Mouse (Mus musculus) MEL (cell line): ENCODE measurements around the gene Rbfox3. TPM values are rescaled to one million over a fixed set of nuclear protein-coding genes. Genes with fewer than 3 reads are reported as not detected.

ENCODE experiments used
- DNase-seq: peaks from one replicate; pipeline ENCODE4 v3.0.0; 2011; ENCODE audit warnings: low read depth, low spot score
- H3K27ac ChIP-seq: 2 replicates; pipeline ENCODE4 v1.5.1; 2012; ENCODE audit warnings: low read depth, mild to moderate bottlenecking, control low read depth, low read length, moderate library complexity; ENCODE audit not compliant: control insufficient read depth
- H3K27me3 ChIP-seq, 2 experiments: fragments of 150-350 bp in 1 of 2; sonication (generic) in 1 of 2; 2 replicates each; pipeline ENCODE4 v1.6.1; 2012; ENCODE audit warnings: low read length in 2 of 2, mild to moderate bottlenecking in 2 of 2, improper control_type of control experiment in 1 of 2, moderate library complexity in 1 of 2; ENCODE audit not compliant: insufficient read depth in 2 of 2, control insufficient read depth in 1 of 2
- H3K36me3 ChIP-seq, 2 experiments: 2 replicates each; pipeline ENCODE4 v1.6.1; 2012 to 2014; ENCODE audit warnings: low read length in 2 of 2, improper control_type of control experiment in 1 of 2, inconsistent platforms in 1 of 2, mild to moderate bottlenecking in 1 of 2; ENCODE audit not compliant: insufficient read depth in 2 of 2, control insufficient read depth in 1 of 2
- H3K4me1 ChIP-seq, 2 experiments: fragments of 150-350 bp in 1 of 2; sonication (generic) in 1 of 2; 2 replicates each; pipeline ENCODE4 v1.6.1; 2012; ENCODE audit warnings: low read length in 2 of 2, improper control_type of control experiment in 1 of 2, mild to moderate bottlenecking in 1 of 2; ENCODE audit not compliant: insufficient read depth in 2 of 2, control insufficient read depth in 1 of 2
- H3K4me3 ChIP-seq, 2 experiments: fragments of 150-350 bp in 1 of 2; sonication (generic) in 1 of 2; 2 replicates each; pipeline ENCODE4 v1.5.1; 2012; ENCODE audit warnings: low read depth in 2 of 2, low read length in 2 of 2, mild to moderate bottlenecking in 2 of 2, moderate library complexity in 2 of 2, control low read depth in 1 of 2, improper control_type of control experiment in 1 of 2; ENCODE audit not compliant: control insufficient read depth in 1 of 2, insufficient read depth in 1 of 2
- H3K79me2 ChIP-seq: 2 replicates; pipeline ENCODE4 v1.6.1; 2012; ENCODE audit warnings: mild to moderate bottlenecking, low read length, moderate library complexity; ENCODE audit not compliant: control insufficient read depth, poor library complexity, insufficient read depth
- H3K9ac ChIP-seq: 2 replicates; pipeline ENCODE4 v1.6.1; 2012; ENCODE audit warnings: low read depth, mild to moderate bottlenecking, control low read depth, low read length, moderate library complexity; ENCODE audit not compliant: control insufficient read depth, poor library complexity, severe bottlenecking
- H3K9me3 ChIP-seq: fragments of 150-350 bp; sonication (generic); replicated peaks from 2 replicates; pipeline ENCODE4 v1.6.1; 2012; ENCODE audit warnings: mild to moderate bottlenecking, low read length, improper control_type of control experiment, moderate library complexity; ENCODE audit not compliant: insufficient read depth
- CHD2 ChIP-seq: IDR thresholded peaks from 2 replicates; pipeline ENCODE4 v1.6.1; 2011; ENCODE audit warnings: low read length, improper control_type of control experiment
- CTCF ChIP-seq, 3 experiments: IDR thresholded peaks in 2 of 3; conservative IDR thresholded peaks in 1 of 3; 2 replicates each; pipeline ENCODE4 v1.5.1; 2011 to 2012; ENCODE audit warnings: low read length in 3 of 3, low read depth in 2 of 3, mild to moderate bottlenecking in 2 of 3, improper control_type of control experiment in 1 of 3, inconsistent platforms in 1 of 3, mixed read lengths in 1 of 3, moderate library complexity in 1 of 3; ENCODE audit not compliant: control insufficient read depth in 1 of 3, insufficient read depth in 1 of 3, poor library complexity in 1 of 3, severe bottlenecking in 1 of 3
- ELF1 ChIP-seq: IDR thresholded peaks from 2 replicates; pipeline ENCODE4 v1.6.1; 2014; ENCODE audit warnings: low read depth, mild to moderate bottlenecking, inconsistent platforms, low read length, improper control_type of control experiment, moderate library complexity
- EP300 ChIP-seq, 2 experiments: IDR thresholded peaks; 2 replicates each; pipeline ENCODE4 v1.6.1; 2011; ENCODE audit warnings: improper control_type of control experiment in 2 of 2, low read length in 2 of 2, low read depth in 1 of 2, mild to moderate bottlenecking in 1 of 2
- ETS1 ChIP-seq: IDR thresholded peaks from 2 replicates; pipeline ENCODE4 v1.6.1; 2012; ENCODE audit warnings: low read depth, mild to moderate bottlenecking, inconsistent platforms, low read length, improper control_type of control experiment, moderate library complexity
- GABPA ChIP-seq: IDR thresholded peaks from 2 replicates; pipeline ENCODE4 v1.6.1; 2012; ENCODE audit warnings: low read depth, mild to moderate bottlenecking, inconsistent platforms, low read length, improper control_type of control experiment, moderate library complexity
- MAX ChIP-seq: IDR thresholded peaks from 2 replicates; pipeline ENCODE4 v1.6.1; 2011; ENCODE audit warnings: low read length, improper control_type of control experiment
- MAZ ChIP-seq: IDR thresholded peaks from 2 replicates; pipeline ENCODE4 v1.6.1; 2012; ENCODE audit warnings: low read depth, mild to moderate bottlenecking, inconsistent platforms, low read length, improper control_type of control experiment
- MEF2A ChIP-seq: IDR thresholded peaks from 2 replicates; pipeline ENCODE4 v1.6.1; 2014; ENCODE audit warnings: low read depth, mild to moderate bottlenecking, inconsistent platforms, low read length, improper control_type of control experiment; ENCODE audit not compliant: poor library complexity, insufficient replicate concordance, severe bottlenecking; ENCODE audit errors: extremely low read depth
- MYB ChIP-seq: IDR thresholded peaks from 2 replicates; pipeline ENCODE4 v1.6.1; 2011; ENCODE audit warnings: mild to moderate bottlenecking, low read depth, low read length, improper control_type of control experiment
- NELFE ChIP-seq: IDR thresholded peaks from 2 replicates; pipeline ENCODE4 v1.6.1; 2011; ENCODE audit warnings: low read depth, low read length, improper control_type of control experiment
- NRF1 ChIP-seq: IDR thresholded peaks from 2 replicates; pipeline ENCODE4 v1.6.1; 2014; ENCODE audit warnings: low read depth, mild to moderate bottlenecking, inconsistent platforms, low read length, improper control_type of control experiment, moderate library complexity; ENCODE audit not compliant: poor library complexity, insufficient read depth, severe bottlenecking
- POLR2AphosphoS2 ChIP-seq: IDR thresholded peaks from 2 replicates; pipeline ENCODE4 v1.6.1; 2011; ENCODE audit warnings: low read length, improper control_type of control experiment
- RAD21 ChIP-seq: IDR thresholded peaks from 2 replicates; pipeline ENCODE4 v1.6.1; 2011; ENCODE audit warnings: mild to moderate bottlenecking, low read depth, low read length, improper control_type of control experiment
- TAL1 ChIP-seq: IDR thresholded peaks from 2 replicates; pipeline ENCODE4 v1.6.1; 2012; ENCODE audit warnings: mild to moderate bottlenecking, inconsistent platforms, low read length, moderate library complexity, mixed read lengths
- TBP ChIP-seq: IDR thresholded peaks from 2 replicates; pipeline ENCODE4 v1.8.0; 2011; ENCODE audit warnings: low read depth, low read length, improper control_type of control experiment
- TCF12 ChIP-seq: IDR thresholded peaks from 2 replicates; pipeline ENCODE4 v1.6.1; 2014; ENCODE audit warnings: low read depth, mild to moderate bottlenecking, inconsistent platforms, low read length, improper control_type of control experiment, moderate library complexity
- USF1 ChIP-seq: IDR thresholded peaks from 2 replicates; pipeline ENCODE4 v1.6.1; 2014; ENCODE audit warnings: low read depth, mild to moderate bottlenecking, inconsistent platforms, low read length, improper control_type of control experiment, moderate library complexity
- ZKSCAN1 ChIP-seq: IDR thresholded peaks from 2 replicates; pipeline ENCODE4 v1.6.1; 2012; ENCODE audit warnings: low read depth, mild to moderate bottlenecking, inconsistent platforms, low read length, improper control_type of control experiment, moderate library complexity
- ZMIZ1 ChIP-seq: IDR thresholded peaks from 2 replicates; pipeline ENCODE4 v1.6.1; 2012; ENCODE audit warnings: low read depth, mild to moderate bottlenecking, inconsistent platforms, low read length, improper control_type of control experiment, moderate library complexity
- ZNF384 ChIP-seq: IDR thresholded peaks from 2 replicates; pipeline ENCODE4 v1.6.1; 2012; ENCODE audit warnings: low read depth, mild to moderate bottlenecking, inconsistent platforms, low read length, improper control_type of control experiment
- polyA plus RNA-seq, 2 experiments: library from polyadenylated mRNA; stranded (reverse) in 1 of 2; unstranded in 1 of 2; fragments of >175 nt in 1 of 2; fragments of >200 nt in 1 of 2; gene quantifications; 2 replicates each; pipeline versions ENCODE4 v1.2.1 to v1.2.4; 2012; ENCODE audit warnings: low replicate concordance in 2 of 2, low read depth in 1 of 2; ENCODE audit not compliant: insufficient read length in 2 of 2, insufficient read depth in 1 of 2, missing spikeins in 1 of 2
- total RNA-seq: library from RNA; depleted of rRNA; stranded (reverse); fragments of 300-350 nt; gene quantifications from 2 replicates; pipeline ENCODE4 v1.2.3, GENCODE M21; 2012

Gene Rbfox3
- total and polyA plus RNA-seq, 3 experiments: not detected

- H3K27ac ChIP-seq: no peak overlapping the region
- H3K36me3 ChIP-seq: no peaks in the 10 kb centered on the region
- no peak overlapping the region for H3K4me3 ChIP-seq
- no peaks in the 10 kb centered on the region for H3K4me1 ChIP-seq
- H3K27me3 ChIP-seq: no peaks in the 10 kb centered on the region
- no peak for DNase-seq
- TF ChIP-seq CHD2 (no peak), MYB (no peak), EP300 (IDR thresholded peaks at IDR 0.05; ENCODE audit: low read depth in 1 of 2, low read length in 2 of 2) (no peak), TCF12 (no peak), ZKSCAN1 (no peak), CTCF (IDR thresholded peaks at IDR 0.05 in 2 of 3, conservative IDR thresholded peaks at IDR 0.05 in 1 of 3; ENCODE audit: control insufficient read depth in 1 of 3, insufficient read depth in 1 of 3, low read depth in 2 of 3, low read length in 3 of 3, poor library complexity in 1 of 3, severe bottlenecking in 1 of 3) (no peak), ZMIZ1 (no peak), TAL1 (no peak), ELF1 (no peak), MAX (no peak), ZNF384 (no peak), ETS1 (no peak), MEF2A (no peak), NELFE (no peak)
- TF ChIP-seq, all 39 proteins: peak for 0
- Histone ChIP-seq H3K9me3 (no peaks in the 10 kb centered on the region), H3K9ac (no peak overlapping the region), H3K79me2 (no peaks in the 10 kb centered on the region)
Measured at GRCm38 (mm10) chr11:118773076-118773583, 138.3 kb downstream of the Rbfox3 start.

GRCm38 (mm10) chr11:118771358-118771757, 140.0 kb downstream of the Rbfox3 start:
- Histone ChIP-seq H3K9ac (no peak overlapping the region), H3K79me2 (no peaks in the 10 kb centered on the region), H3K27me3 (no peaks in the 10 kb centered on the region), H3K36me3 (no peaks in the 10 kb centered on the region), H3K4me1 (no peaks in the 10 kb centered on the region), H3K4me3 (no peak overlapping the region), H3K9me3 (no peaks in the 10 kb centered on the region), H3K27ac (no peak overlapping the region)
- DNase-seq: no peak
- no peak for TF ChIP-seq ZMIZ1

GRCm38 (mm10) chr11:118770789-118771188, 140.6 kb downstream of the Rbfox3 start:
- H3K4me3 ChIP-seq: no peak overlapping the region
- no peaks in the 10 kb centered on the region for H3K79me2 ChIP-seq
- no peak for TF ChIP-seq POLR2AphosphoS2
- no peak for TF ChIP-seq GABPA
- TF ChIP-seq MAZ: no peak
- TF ChIP-seq USF1: no peak
- TF ChIP-seq ETS1: no peak
- no peak for TF ChIP-seq TCF12
- no peak for TF ChIP-seq TBP
- TF ChIP-seq RAD21: no peak
- TF ChIP-seq NRF1: no peak
- TF ChIP-seq NELFE: no peak
- TF ChIP-seq, all 39 proteins: peak for 0
- no peak overlapping the region for H3K9ac ChIP-seq
- no peaks in the 10 kb centered on the region for H3K4me1 ChIP-seq
- no peaks in the 10 kb centered on the region for H3K36me3 ChIP-seq
- no peak for DNase-seq
- H3K27ac ChIP-seq: no peak overlapping the region
- no peaks in the 10 kb centered on the region for H3K27me3 ChIP-seq
- H3K9me3 ChIP-seq: no peaks in the 10 kb centered on the region
